Mouse (Mus musculus) cortical plate, adult 2 months (tissue): ENCODE measurements around the gene Oxnad1.

Source experiments
- CTCF ChIP-seq: fragments of 200-500 bp; IDR thresholded peaks from 2 replicates; pipeline ENCODE4 v1.5.1; 2011; ENCODE audit warnings: mild to moderate bottlenecking, control low read depth, low read length; ENCODE audit not compliant: insufficient read depth; ENCODE audit errors: extremely low read depth
- POLR2A ChIP-seq: fragments of 200-500 bp; IDR thresholded peaks from 2 replicates; pipeline ENCODE4 v1.6.1; 2011; ENCODE audit warnings: mild to moderate bottlenecking, low read length, control low read depth; ENCODE audit not compliant: insufficient read depth; ENCODE audit errors: extremely low read depth

GRCm38 (mm10) chr14:32054788-32055187, 30.4 kb upstream of the Oxnad1 start:
- TF ChIP-seq POLR2A (no peak), CTCF (no peak)
